Mouse (Mus musculus): ENCODE results near the gene Notch2. TPM values are rescaled to one million over a fixed set of nuclear protein-coding genes. Genes with fewer than 3 reads are reported as not detected.

Gene Notch2
- polyA plus RNA-seq, 1 experiment from 2014 or later, result 11.3 TPM

GRCm38 (mm10) chr3:98050492-98051406 lies 37.4 kb downstream of the Notch2 start:
- DNase-seq (ENCODE audit: low spot score), result no peak

DNA sequence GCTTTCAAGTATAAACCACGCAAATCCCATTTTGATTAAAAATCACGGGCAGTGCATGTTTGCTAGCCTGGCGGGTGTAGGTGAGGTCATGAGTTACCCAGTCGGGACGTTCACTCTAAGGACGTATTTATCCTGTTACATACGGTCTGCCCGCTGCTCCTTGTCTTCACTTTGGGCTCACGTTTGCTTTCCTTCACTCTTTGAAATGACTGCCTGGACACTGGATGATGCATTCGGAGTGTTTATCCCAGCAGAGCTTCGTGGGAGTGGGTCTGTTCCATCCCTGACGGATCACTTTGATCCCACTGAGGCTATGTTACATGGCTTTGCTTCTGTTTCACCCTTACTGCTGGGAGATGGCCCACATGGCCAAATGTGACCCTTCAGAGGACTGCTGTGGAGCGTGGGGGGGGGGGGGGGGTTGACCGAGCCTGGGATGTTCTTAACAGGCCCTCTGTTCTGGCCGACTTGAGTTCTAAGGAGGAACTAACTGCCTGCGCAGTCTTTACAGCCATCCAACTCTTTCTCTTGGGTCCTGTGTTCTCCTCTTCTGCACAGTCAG lies 38.2 kb downstream of the Notch2 start:
- no peak for DNase-seq (ENCODE audit: low spot score)

- no peak for DNase-seq (ENCODE audit: low spot score)
Observed at GRCm38 (mm10) chr3:98052507-98053430, 39.4 kb downstream of the Notch2 start.

DNA sequence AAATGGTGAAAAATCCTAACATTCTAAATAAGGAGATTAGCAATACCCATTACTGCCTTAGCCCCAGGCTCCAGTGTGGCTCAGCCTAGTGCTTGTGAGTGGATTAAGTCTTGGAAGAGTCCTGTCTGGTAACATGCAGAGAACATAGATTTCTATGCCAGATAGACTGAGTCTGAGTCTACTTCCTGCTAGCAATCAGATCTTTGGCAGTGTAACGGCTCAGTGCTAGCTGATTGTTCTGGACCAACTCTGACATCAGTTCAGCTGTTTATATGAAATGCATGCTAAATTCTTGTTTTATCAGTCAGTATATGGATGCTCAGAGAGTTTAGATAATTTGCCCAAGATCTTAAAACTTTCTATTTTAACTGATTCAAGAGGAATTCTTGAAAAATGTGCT lies 40.5 kb downstream of the Notch2 start:
- no peak for DNase-seq (ENCODE audit: low spot score)

GRCm38 (mm10) chr3:98054334-98055007 lies 41.1 kb downstream of the Notch2 start:
- no peak for DNase-seq (ENCODE audit: low spot score)

- DNase-seq (ENCODE audit: low spot score), result no peak
Observed at GRCm38 (mm10) chr3:98055008-98055345, 41.6 kb downstream of the Notch2 start.

DNA sequence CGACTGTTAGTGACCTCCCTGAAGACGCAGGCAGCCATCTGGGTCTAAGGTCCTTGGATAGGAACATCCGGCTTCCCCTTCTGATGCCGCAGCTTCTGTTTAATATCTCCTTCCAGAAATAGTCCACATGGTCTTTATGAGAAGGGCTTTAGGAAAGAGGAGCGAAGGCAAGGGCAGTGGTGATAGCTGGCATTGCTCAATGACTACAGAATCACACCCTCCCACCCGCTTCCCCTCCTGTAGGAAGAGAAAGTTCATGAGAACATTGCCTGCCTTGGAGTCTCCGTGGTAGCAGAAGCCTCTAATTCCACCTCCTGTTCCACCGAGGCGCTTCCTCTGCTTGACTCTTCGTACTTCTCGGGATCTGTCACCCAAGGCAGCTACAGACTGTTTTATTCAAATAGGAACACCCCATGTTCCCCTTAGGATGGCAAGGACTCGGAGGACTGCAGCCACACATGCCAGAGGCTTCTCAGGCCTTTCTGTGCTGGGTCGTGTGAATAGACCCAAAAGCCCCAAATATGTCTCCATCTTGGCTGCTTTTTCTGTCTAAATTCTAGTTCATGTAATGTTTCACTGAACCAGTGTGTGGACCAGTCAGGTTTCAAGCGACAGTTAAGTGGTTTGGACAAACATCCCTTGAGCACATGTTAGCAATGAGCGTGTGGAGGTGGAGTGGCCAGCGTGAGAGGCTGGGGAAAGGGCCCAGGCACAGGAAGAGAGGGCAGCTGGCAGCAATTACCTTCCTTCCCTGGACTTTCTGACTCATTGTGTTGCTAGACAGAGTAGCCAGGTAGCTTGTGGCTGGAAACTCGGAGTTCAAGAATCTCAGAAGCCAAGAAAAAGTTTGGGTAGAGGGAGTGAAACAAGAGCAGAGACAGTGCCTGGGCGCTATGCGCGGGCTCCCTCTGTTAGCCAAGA lies 42.7 kb downstream of the Notch2 start:
- DNase-seq (ENCODE audit: low spot score), result no peak

DNA sequence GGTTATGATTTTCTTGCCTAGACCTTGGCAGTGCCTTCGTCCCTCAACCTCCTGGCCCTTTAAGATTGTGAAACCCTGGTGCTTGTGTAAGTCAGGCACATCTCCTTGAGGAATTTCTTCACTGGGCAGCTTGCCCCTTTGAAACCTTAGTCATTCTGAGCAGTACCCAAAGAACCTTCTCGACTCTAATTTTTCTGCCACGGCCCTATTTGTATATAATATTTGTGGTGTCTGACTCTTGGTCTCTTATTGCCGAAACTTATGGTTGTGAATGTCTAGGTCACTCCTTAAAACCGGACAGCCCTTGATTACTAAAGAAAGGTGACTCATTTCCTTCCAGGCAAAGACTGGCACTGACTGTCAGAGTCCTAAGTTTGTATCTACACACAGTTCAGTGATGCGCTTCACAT lies 43.6 kb downstream of the Notch2 start:
- DNase-seq (ENCODE audit: low spot score), result no peak

GRCm38 (mm10) chr3:98059076-98059475 lies 45.7 kb downstream of the Notch2 start:
- no peak for DNase-seq (ENCODE audit: low spot score)

DNA sequence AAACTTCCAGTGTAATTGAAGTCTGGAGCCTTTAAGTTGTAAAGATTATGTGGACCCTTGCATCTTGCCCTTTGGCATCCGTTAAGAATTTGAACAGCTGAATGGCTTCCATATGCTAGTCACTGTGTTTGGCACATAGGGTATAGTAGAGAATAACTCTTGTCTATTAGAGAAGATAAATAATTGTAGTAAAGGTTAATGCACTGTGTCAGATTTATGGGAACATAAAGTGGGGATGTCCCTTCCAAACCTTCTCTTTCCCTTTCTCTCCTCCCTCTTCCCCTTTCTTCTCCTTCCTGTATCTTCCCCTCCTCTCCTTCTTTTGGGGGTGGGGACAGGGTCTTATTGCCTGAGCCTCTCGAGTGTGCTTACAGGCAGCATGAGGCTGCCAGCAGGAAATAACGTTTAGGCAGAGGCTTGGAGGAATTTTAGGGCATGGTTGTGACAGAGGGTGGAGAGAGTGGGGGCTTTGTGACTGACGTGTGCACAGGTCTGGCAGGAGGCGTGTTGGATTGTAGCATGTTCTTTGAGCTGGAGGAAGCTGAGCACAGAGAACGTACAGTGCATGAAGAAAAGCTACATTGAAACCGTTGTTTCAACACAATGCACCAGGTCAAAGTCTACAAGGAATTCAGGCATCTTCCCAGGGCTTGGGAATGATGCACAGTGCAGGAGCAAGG lies 47.8 kb downstream of the Notch2 start:
- DNase-seq (ENCODE audit: low spot score), result no peak

DNA sequence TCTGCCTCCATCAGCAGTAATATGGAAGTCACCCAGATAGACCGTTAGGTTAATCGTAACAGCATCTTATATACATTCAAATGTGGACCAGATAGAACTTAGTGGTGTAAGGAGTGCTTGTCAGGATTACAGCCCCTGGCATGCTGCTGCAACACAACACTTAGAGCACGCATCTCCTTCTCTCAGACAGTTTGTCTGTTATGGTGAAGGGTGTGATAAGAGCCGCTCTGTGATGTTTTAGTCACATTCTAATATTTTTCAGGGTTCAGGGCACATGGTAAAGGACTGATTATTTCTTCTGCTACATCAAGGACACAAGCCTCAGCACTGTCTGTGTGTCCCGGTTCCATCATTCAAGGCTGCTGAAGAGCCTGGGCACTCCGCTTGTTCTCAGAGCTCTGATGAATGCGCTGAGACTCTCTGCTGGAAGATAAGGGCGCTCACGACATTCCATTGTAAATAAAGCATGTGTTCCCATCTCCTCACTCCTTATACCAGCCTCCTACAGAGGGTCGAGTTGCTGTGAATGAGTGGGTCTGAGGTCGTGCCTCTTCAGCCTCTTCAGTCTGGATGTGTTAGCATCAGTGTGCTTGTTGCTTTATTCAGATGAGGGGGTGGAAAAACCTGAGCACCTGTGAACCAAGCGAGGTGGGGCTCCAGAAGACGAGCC lies 48.5 kb downstream of the Notch2 start:
- DNase-seq (ENCODE audit: low spot score), result no peak

DNA sequence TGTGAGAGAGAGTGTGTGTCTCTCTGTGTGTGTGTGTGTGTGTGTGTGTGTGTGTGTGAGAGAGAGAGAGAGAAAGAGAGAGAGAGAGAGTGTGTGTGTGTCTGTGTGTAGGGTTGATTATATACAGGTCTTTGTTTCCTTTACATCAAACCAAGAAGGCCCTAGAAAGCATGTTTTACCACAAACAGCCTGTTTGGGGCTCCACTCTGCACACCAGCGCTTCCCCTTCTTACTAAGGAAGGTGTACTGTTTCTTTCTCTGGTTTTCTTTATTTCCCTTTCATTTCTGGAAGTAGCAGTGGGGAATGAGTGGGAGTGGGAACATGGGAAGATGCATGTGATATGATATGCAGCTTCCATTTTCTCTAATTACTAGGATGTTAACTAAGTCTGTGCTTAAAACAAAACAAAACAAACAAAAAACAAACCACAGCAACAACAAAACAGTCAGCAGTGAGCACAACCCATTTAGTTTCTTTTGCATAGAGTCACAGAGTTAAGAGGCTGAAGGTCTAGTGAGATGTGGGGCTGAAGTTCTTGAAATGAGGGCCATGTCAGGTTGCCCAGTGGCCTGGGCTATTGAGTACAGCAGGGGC lies 49.4 kb downstream of the Notch2 start:
- DNase-seq (ENCODE audit: low spot score), result peak; percentile 57

- no peak for DNase-seq (ENCODE audit: low spot score)
Observed at GRCm38 (mm10) chr3:98063186-98063771, 50.0 kb downstream of the Notch2 start.

DNA sequence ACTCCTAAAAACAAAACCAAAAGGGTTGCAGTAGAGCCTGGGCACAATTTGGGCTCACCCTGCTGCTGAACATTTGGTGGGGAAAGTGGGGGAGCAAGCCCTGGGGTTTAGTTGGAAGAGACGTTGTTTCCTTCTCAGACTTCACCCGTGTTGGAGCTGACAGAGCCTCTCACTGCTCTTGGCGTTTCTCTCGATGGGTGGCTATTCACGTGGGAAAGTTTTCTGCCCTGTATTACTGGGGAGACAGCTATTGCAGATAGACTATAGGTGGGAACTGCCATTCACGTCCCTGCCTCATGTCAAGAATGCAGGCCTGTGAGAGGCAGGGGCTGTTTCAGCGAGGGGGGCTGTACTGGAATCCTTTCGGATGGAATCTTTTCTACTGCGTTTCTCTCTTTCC lies 50.5 kb downstream of the Notch2 start:
- DNase-seq (ENCODE audit: low spot score), result no peak

GRCm38 (mm10) chr3:98065004-98065403 lies 51.7 kb downstream of the Notch2 start:
- no peak for DNase-seq (ENCODE audit: low spot score)

- DNase-seq (ENCODE audit: low spot score), result no peak
Observed at GRCm38 (mm10) chr3:98066434-98066833, 53.1 kb downstream of the Notch2 start.

DNA sequence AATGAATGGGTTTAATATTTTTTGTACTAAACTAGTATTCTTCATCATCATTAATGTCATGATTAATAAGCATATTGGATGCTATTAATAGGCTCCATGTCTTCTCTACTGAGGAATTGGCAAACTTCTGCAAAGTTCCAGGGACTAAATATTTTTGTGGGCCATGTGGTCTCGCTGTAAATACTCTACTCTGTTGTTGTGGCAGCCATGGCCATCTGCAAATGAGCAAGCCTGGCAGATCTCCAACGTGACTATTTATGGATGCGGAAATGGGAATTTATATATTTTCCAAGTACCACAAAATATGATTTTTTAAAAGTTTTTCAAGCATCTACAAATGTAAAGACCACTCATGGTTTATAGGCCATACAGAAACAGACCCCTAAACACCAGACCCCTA lies 54.1 kb downstream of the Notch2 start:
- no peak for DNase-seq (ENCODE audit: low spot score)

- DNase-seq (ENCODE audit: low spot score), result no peak
Observed at GRCm38 (mm10) chr3:98067852-98068491, 54.6 kb downstream of the Notch2 start.

All from thymus, postnatal 0 days (tissue).